Mouse (Mus musculus): ENCODE data around the gene Pla2g10. TPM values are rescaled to one million over a fixed set of nuclear protein-coding genes. Genes with fewer than 3 reads are reported as not detected.
"Not testable (repeated sequence)": the region's sequence is repeated elsewhere in the genome, so short reads cannot be mapped to it uniquely, and the experiment has no call there.

The Pla2g10 gene
- polyA plus RNA-seq, 1 experiment from 2014 or later: not detected

- Histone ChIP-seq H3K4me3 (peak within 1 kb of the TSS; percentile 98), H3K9me3 (no peaks in the 10 kb centered on the region), H3K4me1 (peaks cover 16% of the 10 kb centered on the region), H3K27ac (peak within 1 kb of the TSS; percentile 84), H3K27me3 (no peaks in the 10 kb centered on the region), H3K36me3 (peaks cover 11% of the 10 kb centered on the region), H3K4me2 (replicated peaks) (peak within 1 kb of the TSS; percentile 79), H3K9ac (peak within 1 kb of the TSS; percentile 86)
- WGBS: under 1% methylated on average over 53 of the region's 54 CpGs
- peak; percentile 93 for ATAC-seq (ENCODE audit: insufficient number of reproducible peaks, insufficient read depth, low FRiP score, low TSS enrichment)
These were observed 58.9 kb downstream of the Pla2g10 start, which contains the start of the genes Bfar and 3110001I22Rik for GRCm38 (mm10) chr16:13671685-13672385. Gene Bfar (plus strand): TSS chr16:13671858. Gene 3110001I22Rik (plus strand): TSS chr16:13671929.

GRCm38 (mm10) chr16:13670896-13671295 is 59.9 kb downstream of the Pla2g10 start:
- H3K4me1 ChIP-seq: peaks cover 16% of the 10 kb centered on the region
- H3K27me3 ChIP-seq; H3K9ac ChIP-seq; H3K27ac ChIP-seq; H3K36me3 ChIP-seq; ATAC-seq (ENCODE audit: insufficient number of reproducible peaks, insufficient read depth, low FRiP score, low TSS enrichment); H3K9me3 ChIP-seq: not testable (repeated sequence)
- 80% methylated on average over 5 of the region's 5 CpGs for WGBS
- 0 out of 2 replicates have a peak overlapping the region, but pooled peaks have one; percentile 98 for H3K4me3 ChIP-seq
- peak overlapping the region; percentile 79 for H3K4me2 ChIP-seq (replicated peaks)

- Histone ChIP-seq H3K9ac (no peak overlapping the region), H3K27me3 (no peaks in the 10 kb centered on the region), H3K4me3 (no peak overlapping the region), H3K9me3 (no peaks in the 10 kb centered on the region), H3K4me1 (peaks cover 16% of the 10 kb centered on the region), H3K36me3 (peaks cover 7% of the 10 kb centered on the region), H3K4me2 (replicated peaks) (no peak overlapping the region), H3K27ac (no peak overlapping the region)
- WGBS: 85% methylated on average over 1 of the region's 1 CpGs
- ATAC-seq (ENCODE audit: insufficient number of reproducible peaks, insufficient read depth, low FRiP score, low TSS enrichment): no peak
These were observed 61.5 kb downstream of the Pla2g10 start for GRCm38 (mm10) chr16:13669282-13669681.

- H3K9ac ChIP-seq: peak overlapping the region; percentile 59
- peaks cover 16% of the 10 kb centered on the region for H3K4me1 ChIP-seq
- peak overlapping the region; percentile 47; the same call in 1 of the 2 replicates for H3K27ac ChIP-seq
- H3K4me2 ChIP-seq (replicated peaks): peak overlapping the region; percentile 73
- no peak for ATAC-seq (ENCODE audit: insufficient number of reproducible peaks, insufficient read depth, low FRiP score, low TSS enrichment)
- H3K9me3 ChIP-seq: no peaks in the 10 kb centered on the region
- H3K36me3 ChIP-seq: peaks cover 8% of the 10 kb centered on the region
- H3K27me3 ChIP-seq: no peaks in the 10 kb centered on the region
- 81% methylated on average over 10 of the region's 10 CpGs for WGBS
- H3K4me3 ChIP-seq: peak overlapping the region; percentile 54
These were observed 62.2 kb downstream of the Pla2g10 start for GRCm38 (mm10) chr16:13668402-13669108.

- peaks cover 10% of the 10 kb centered on the region for H3K4me1 ChIP-seq
- peak within 1 kb of the TSS; percentile 59 for H3K9ac ChIP-seq
- 1% methylated on average over 35 of the region's 35 CpGs for WGBS
- H3K9me3 ChIP-seq: no peaks in the 10 kb centered on the region
- H3K36me3 ChIP-seq: peaks cover 12% of the 10 kb centered on the region
- H3K4me2 ChIP-seq (replicated peaks): peak within 1 kb of the TSS; percentile 73
- H3K27me3 ChIP-seq: no peaks in the 10 kb centered on the region
- peak within 1 kb of the TSS; percentile 47 for H3K27ac ChIP-seq
- H3K4me3 ChIP-seq: peak within 1 kb of the TSS; percentile 54
- ATAC-seq (ENCODE audit: insufficient number of reproducible peaks, insufficient read depth, low FRiP score, low TSS enrichment): peak; percentile 86
These were observed 62.9 kb downstream of the Pla2g10 start, which contains the start of gene Parn for GRCm38 (mm10) chr16:13667878-13668343. Gene Parn (minus strand): TSS chr16:13668170.

Other genes starting within 250 kb of the Pla2g10 start
- gene Parn, start 62.8 kb downstream of the Pla2g10 start, polyA plus RNA-seq (2016; fragmentation: Nextera tagmentation; extraction: Ambion mirVana): 39.1 and 40.9 TPM in 2 replicates
- 44.5 and 48.3 TPM in 2 replicates for gene Bfar, start 59.1 kb downstream of the Pla2g10 start, polyA plus RNA-seq (2016; fragmentation: Nextera tagmentation; extraction: Ambion mirVana)
- 6.9 and 8.0 TPM in 2 replicates for gene 3110001I22Rik, start 59.1 kb downstream of the Pla2g10 start, polyA plus RNA-seq (2016; fragmentation: Nextera tagmentation; extraction: Ambion mirVana)
- gene Rrn3, start 49.7 kb upstream of the Pla2g10 start, polyA plus RNA-seq (2016; fragmentation: Nextera tagmentation; extraction: Ambion mirVana): 82.6 and 83.0 TPM in 2 replicates
- gene Ntan1, start 87.9 kb upstream of the Pla2g10 start, polyA plus RNA-seq (2016; fragmentation: Nextera tagmentation; extraction: Ambion mirVana): 208 and 214 TPM in 2 replicates
- gene Pdxdc1, start 172.1 kb upstream of the Pla2g10 start, polyA plus RNA-seq (2016; fragmentation: Nextera tagmentation; extraction: Ambion mirVana): 96.6 and 103 TPM in 2 replicates
- 3.7 and 4.1 TPM in 2 replicates for gene Mpv17l, start 172.2 kb upstream of the Pla2g10 start, polyA plus RNA-seq (2016; fragmentation: Nextera tagmentation; extraction: Ambion mirVana)

All from embryonic facial prominence, embryonic 12.5 days (tissue).